Mouse (Mus musculus) testis, adult 2 months (tissue): Measurements from ENCODE around the gene Slc41a1. TPM values are rescaled to one million over a fixed set of nuclear protein-coding genes. Genes with fewer than 3 reads are reported as not detected.

Experiments used
- H3K27ac ChIP-seq: fragments of 200-500 bp; 2 replicates; pipeline ENCODE4 v1.5.1; 2012; ENCODE audit warnings: low read depth, low read length; ENCODE audit not compliant: control insufficient read depth, insufficient read depth
- H3K27me3 ChIP-seq: fragments of 200-500 bp; 2 replicates; pipeline ENCODE4 v1.6.1; 2012; ENCODE audit warnings: mild to moderate bottlenecking, low read length, moderate library complexity; ENCODE audit not compliant: control insufficient read depth, insufficient read depth
- H3K36me3 ChIP-seq: fragments of 200-500 bp; 2 replicates; pipeline ENCODE4 v1.6.1; 2012; ENCODE audit warnings: mild to moderate bottlenecking, low read length; ENCODE audit not compliant: control insufficient read depth, insufficient read depth
- H3K4me1 ChIP-seq: fragments of 200-500 bp; 2 replicates; pipeline ENCODE4 v1.6.1; 2012; ENCODE audit warnings: low read length; ENCODE audit not compliant: control insufficient read depth, insufficient read depth
- H3K4me3 ChIP-seq: fragments of 200-500 bp; 2 replicates; pipeline ENCODE4 v1.5.1; 2012; ENCODE audit warnings: low read depth, mild to moderate bottlenecking, low read length, moderate library complexity, mixed read lengths; ENCODE audit not compliant: control insufficient read depth
- CTCF ChIP-seq: fragments of 200-500 bp; IDR thresholded peaks from 2 replicates; pipeline ENCODE4 v1.5.1; 2012; ENCODE audit warnings: low read depth, mild to moderate bottlenecking, inconsistent platforms, low read length, moderate library complexity; ENCODE audit not compliant: control insufficient read depth, insufficient read depth, insufficient replicate concordance
- POLR2A ChIP-seq: fragments of 200-500 bp; IDR thresholded peaks from 2 replicates; pipeline ENCODE4 v1.6.1; 2012; ENCODE audit warnings: low read depth, mild to moderate bottlenecking, inconsistent platforms, low read length, moderate library complexity; ENCODE audit not compliant: control insufficient read depth
- polyA plus RNA-seq: library from polyadenylated mRNA; depleted of rRNA; stranded (reverse); fragments of >200 nt; gene quantifications from 2 replicates; pipeline ENCODE4 v1.2.3, GENCODE M21; 2012

Gene Slc41a1
- polyA plus RNA-seq, 1 experiment: 18.8 TPM

- no peak overlapping the region for H3K27ac ChIP-seq
- peaks cover 15% of the 10 kb centered on the region for H3K4me1 ChIP-seq
- no peaks in the 10 kb centered on the region for H3K27me3 ChIP-seq
- peak overlapping the region; percentile 44 for H3K4me3 ChIP-seq
- TF ChIP-seq POLR2A (no peak), CTCF (no peak)
- no peaks in the 10 kb centered on the region for H3K36me3 ChIP-seq
Observed at GRCm38 (mm10) chr1:131829279-131829678, 2.0 kb downstream of the Slc41a1 start.

- TF ChIP-seq CTCF: no peak
- TF ChIP-seq POLR2A: no peak
- Histone ChIP-seq H3K36me3 (no peaks in the 10 kb centered on the region), H3K27me3 (no peaks in the 10 kb centered on the region), H3K4me3 (no peak overlapping the region), H3K4me1 (peaks cover 15% of the 10 kb centered on the region), H3K27ac (no peak overlapping the region)
Observed at GRCm38 (mm10) chr1:131830561-131830960, 3.3 kb downstream of the Slc41a1 start.

DNA sequence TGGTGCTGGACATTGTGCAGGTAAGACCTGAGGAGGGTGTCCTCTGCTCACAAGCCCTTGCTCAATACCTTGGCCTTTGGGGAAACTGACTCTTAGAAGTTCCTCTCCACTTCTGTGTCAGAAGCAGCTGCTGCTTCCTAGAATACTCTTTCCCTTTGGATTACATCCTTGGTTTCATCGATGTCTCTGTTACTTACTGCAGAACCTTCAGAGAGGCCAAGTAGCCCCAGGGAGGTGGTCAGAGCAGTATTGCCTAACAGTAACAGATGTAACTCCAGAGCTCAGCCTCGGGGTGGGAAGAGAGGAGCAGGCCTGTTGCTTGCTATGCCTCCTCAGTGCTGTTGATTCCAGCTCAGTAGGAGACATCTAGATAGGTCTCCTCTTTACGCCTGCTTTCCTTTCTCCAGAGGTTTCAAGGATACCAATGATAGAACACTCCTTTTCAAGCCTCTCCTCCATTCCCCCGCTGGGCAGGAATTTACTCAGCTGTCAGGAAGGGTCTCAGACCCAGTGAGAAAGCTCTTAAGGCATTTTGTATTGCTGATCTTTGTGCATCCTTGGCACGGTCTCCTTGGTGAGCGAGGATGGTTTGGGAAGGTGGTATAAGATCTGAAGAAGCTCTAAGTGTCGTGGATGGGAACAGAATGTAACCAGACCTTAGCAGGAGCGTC lies 3.8 kb downstream of the Slc41a1 start:
- Histone ChIP-seq H3K27ac (no peak overlapping the region), H3K4me3 (no peak overlapping the region), H3K36me3 (no peaks in the 10 kb centered on the region), H3K27me3 (no peaks in the 10 kb centered on the region), H3K4me1 (peaks cover 15% of the 10 kb centered on the region)
- TF ChIP-seq POLR2A (no peak), CTCF (no peak)

DNA sequence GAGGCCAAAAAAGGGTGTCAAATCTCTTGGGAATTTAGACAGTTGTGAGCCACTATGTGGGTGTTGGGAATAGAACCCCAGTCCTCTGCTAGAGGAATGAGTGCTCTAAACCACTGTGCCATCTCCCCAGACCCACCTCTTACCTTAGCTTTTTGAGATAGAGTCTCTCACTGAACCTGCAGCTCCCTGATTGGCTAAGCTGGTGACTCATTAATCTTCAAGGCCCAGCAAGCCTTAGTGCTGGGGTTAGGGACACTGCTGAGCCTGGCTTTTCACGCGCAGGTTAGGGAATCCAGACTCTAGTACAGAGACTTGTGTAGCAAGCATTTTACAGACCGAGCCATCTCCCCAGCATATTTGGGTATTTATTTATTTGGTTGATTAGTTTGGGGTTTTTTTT lies 9.7 kb downstream of the Slc41a1 start:
- Histone ChIP-seq H3K4me1 (no peaks in the 10 kb centered on the region), H3K27me3 (no peaks in the 10 kb centered on the region), H3K4me3 (no peak overlapping the region), H3K36me3 (no peaks in the 10 kb centered on the region), H3K27ac (no peak overlapping the region)
- TF ChIP-seq CTCF (no peak), POLR2A (no peak)

DNA sequence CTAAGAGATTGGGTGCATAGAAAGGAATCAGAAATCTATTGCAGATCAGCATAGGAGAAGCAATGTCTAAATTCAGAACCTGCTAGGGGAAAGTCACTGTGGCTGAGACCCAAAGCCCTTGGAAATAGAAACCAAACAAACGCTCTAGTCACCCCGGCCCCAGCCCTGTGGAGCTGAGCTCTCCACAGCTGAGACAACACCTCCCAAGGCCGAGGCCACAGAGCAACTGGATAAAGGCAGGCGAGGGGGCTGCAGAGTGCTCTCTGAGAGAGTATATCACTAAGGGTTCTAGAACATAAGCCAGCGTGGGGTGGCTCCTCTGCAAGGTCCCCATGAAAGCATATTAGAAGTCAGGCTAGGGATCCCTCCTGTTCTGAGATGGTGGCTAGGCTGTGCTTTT lies 11.2 kb downstream of the Slc41a1 start:
- Histone ChIP-seq H3K4me3 (no peak overlapping the region), H3K27me3 (no peaks in the 10 kb centered on the region), H3K27ac (peak overlapping the region; percentile 10; the same call in 1 of the 2 replicates), H3K36me3 (no peaks in the 10 kb centered on the region; the same call in 1 of the 2 replicates), H3K4me1 (no peaks in the 10 kb centered on the region)
- TF ChIP-seq POLR2A (no peak), CTCF (no peak)

GRCm38 (mm10) chr1:131839279-131839678 lies 12.0 kb downstream of the Slc41a1 start:
- Histone ChIP-seq H3K27ac (no peak overlapping the region), H3K4me3 (no peak overlapping the region), H3K36me3 (no peaks in the 10 kb centered on the region; the same call in 1 of the 2 replicates), H3K27me3 (no peaks in the 10 kb centered on the region), H3K4me1 (no peaks in the 10 kb centered on the region)
- TF ChIP-seq CTCF (no peak), POLR2A (no peak)

DNA sequence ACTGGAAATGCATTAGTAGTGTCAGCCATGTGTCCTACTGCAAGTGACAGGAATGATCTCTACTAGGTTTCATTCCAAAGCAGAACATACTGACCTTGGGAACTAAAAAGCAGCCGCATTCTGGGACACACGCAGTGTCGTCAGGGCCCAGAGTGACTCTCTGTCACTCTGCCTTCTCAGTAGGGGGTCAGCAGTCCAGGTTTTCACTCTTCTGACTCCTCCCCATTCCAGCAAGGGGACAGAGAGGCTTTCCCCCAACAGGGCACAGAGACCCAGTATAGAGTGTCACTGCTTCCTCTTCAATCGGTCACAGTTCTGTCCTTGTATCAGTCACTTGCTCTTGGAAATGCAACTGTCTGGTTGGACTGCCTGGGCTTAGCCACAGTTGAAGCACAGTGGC lies 14.9 kb downstream of the Slc41a1 start:
- H3K27ac ChIP-seq: no peak overlapping the region
- H3K36me3 ChIP-seq: peaks cover 2% of the 10 kb centered on the region

More for the DNA sequence above, 14.9 kb downstream of the Slc41a1 start:
- no peak for TF ChIP-seq CTCF
- TF ChIP-seq POLR2A: no peak
- Histone ChIP-seq H3K4me3 (no peak overlapping the region), H3K27me3 (no peaks in the 10 kb centered on the region), H3K4me1 (no peaks in the 10 kb centered on the region)
